Mouse (Mus musculus): ENCODE results near the gene Sorl1.

DNA sequence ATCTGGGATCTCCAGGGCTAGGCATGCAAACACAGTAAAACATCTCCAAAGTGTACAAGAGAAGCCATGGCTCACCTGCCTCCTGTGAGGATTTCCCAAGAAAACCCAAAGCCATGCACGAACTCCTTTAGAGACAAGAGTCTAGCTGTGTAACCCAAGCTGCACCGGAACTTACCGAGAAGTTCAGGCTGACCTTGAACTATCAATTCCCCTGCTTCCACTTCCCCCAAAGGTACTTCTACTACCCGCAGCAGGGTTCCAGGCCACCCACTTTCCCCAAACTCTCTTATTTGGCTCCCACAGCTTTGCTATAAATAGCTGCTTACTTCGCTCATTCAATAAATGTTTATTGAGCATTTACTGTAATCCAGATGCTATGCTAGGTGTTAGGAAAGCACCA, 10.8 kb downstream of the Sorl1 start:
- TF ChIP-seq POLR2A (IDR thresholded peaks at IDR 0.05; ENCODE audit: extremely low read depth, insufficient read depth, low read length) (no peak), CTCF (IDR thresholded peaks at IDR 0.05; ENCODE audit: extremely low read depth, insufficient read depth, low read length) (no peak)
